Mouse (Mus musculus) erythroblast, embryonic 14.5 days (primary cell): ENCODE results near the gene Magi1.

ENCODE experiments used
- GATA1 ChIP-seq: IDR thresholded peaks from 2 replicates; pipeline ENCODE4 v1.6.1; 2012; ENCODE audit warnings: low read length, inconsistent platforms, mixed read lengths
- TAL1 ChIP-seq: IDR thresholded peaks from 3 replicates; pipeline ENCODE4 v1.6.1; 2012; ENCODE audit warnings: low read length, inconsistent platforms, mixed read lengths

DNA sequence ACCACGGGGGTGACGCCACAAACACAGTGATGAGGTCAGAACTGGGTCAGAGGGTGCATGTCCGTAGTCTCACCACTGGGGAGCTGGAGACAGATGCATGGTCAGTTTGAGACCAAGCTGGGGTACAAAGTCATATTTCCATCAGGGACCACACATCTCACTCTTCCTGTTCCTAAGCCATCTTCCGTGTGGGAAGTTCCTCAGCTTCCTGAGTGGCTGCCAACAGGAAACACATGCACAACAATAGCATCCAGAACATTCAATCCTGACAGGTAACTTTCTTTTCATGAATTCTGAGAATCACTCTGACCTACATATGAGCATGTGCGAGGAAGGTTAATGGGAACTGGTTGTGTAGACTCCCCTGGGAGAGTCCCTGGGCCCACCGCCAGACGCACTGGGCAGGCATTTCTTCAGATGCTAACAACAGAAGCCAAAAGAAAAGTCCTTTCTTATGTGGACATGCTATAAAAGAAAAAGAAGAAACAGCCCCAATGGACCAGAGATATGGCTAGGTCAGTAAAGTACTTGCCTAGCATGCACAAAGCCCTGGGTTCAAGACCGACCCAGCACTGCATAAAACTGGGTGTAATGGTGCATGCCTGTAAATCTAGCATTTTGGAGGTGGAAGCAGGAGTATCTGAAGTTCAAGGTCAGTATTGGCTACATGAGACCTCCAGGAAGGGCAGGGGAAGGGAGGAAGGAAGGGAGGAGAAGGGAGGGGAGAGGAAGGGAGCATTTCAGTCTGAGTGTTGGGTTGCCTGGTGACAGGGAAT, 138.1 kb downstream of the Magi1 start:
- no peak for TF ChIP-seq GATA1
- no peak for TF ChIP-seq TAL1
